Mouse (Mus musculus) hindbrain, embryonic 14.5 days (tissue): ENCODE measurements at regions not wholly inside any gene's neighbourhood (a gene's known extent, or its start where the extent isn't known, plus 50 kb on each side); places are given as distances from the start of the nearest gene placed in this dataset.

Experiments used
- ATAC-seq: fragments of 200-750 bp; cut with Nextera tagmentation; 2 replicates; pipeline ENCODE4 v1.8.0; 2017; ENCODE audit warnings: moderate number of reproducible peaks, mild to moderate bottlenecking, moderate TSS enrichment, moderate library complexity; ENCODE audit not compliant: low FRiP score
- DNase-seq: peaks from one replicate; pipeline ENCODE4 v3.0.0-alpha.2; 2015; ENCODE audit warnings: low spot score
- H3K27ac ChIP-seq: fragments of 300-500 bp; sonication (generic); 2 replicates; pipeline ENCODE4 v1.5.1; 2014; ENCODE audit warnings: mild to moderate bottlenecking, moderate library complexity
- H3K27me3 ChIP-seq: fragments of 300-500 bp; sonication (generic); 2 replicates; pipeline ENCODE4 v1.6.1; 2014; ENCODE audit warnings: mild to moderate bottlenecking, low read length, mixed read lengths; ENCODE audit not compliant: control insufficient read depth, insufficient read depth
- H3K36me3 ChIP-seq: fragments of 300-500 bp; sonication (generic); replicated peaks from 2 replicates; pipeline ENCODE4 v1.6.1; 2014; ENCODE audit not compliant: control insufficient read depth, insufficient read depth
- H3K4me1 ChIP-seq: fragments of 300-500 bp; sonication (generic); replicated peaks from 2 replicates; pipeline ENCODE4 v1.6.1; 2014; ENCODE audit warnings: antibody characterized with exemption, low read length, mixed read lengths; ENCODE audit not compliant: control insufficient read depth, insufficient read depth
- H3K4me2 ChIP-seq: fragments of 300-500 bp; sonication (generic); replicated peaks from 2 replicates; pipeline ENCODE4 v1.6.1; 2014; ENCODE audit warnings: mild to moderate bottlenecking, moderate library complexity
- H3K4me3 ChIP-seq: fragments of 300-500 bp; sonication (generic); replicated peaks from 2 replicates; pipeline ENCODE4 v1.5.1; 2014; ENCODE audit warnings: mild to moderate bottlenecking, low read length
- H3K9ac ChIP-seq: fragments of 300-500 bp; sonication (generic); 2 replicates; pipeline ENCODE4 v1.6.1; 2014
- H3K9me3 ChIP-seq: fragments of 300-500 bp; sonication (generic); 2 replicates; pipeline ENCODE4 v1.6.1; 2016; ENCODE audit warnings: low read length; ENCODE audit not compliant: control insufficient read depth
- WGBS: fragments of 180-500 bp; shearing (Covaris S2); extraction: QIAGEN DNeasy Blood & Tissue Kit; methylation state at CpG from one replicate; pipeline ENCODE4 v1.1.7; 2014; 5-methylcytosine and 5-hydroxymethylcytosine counted together

DNA sequence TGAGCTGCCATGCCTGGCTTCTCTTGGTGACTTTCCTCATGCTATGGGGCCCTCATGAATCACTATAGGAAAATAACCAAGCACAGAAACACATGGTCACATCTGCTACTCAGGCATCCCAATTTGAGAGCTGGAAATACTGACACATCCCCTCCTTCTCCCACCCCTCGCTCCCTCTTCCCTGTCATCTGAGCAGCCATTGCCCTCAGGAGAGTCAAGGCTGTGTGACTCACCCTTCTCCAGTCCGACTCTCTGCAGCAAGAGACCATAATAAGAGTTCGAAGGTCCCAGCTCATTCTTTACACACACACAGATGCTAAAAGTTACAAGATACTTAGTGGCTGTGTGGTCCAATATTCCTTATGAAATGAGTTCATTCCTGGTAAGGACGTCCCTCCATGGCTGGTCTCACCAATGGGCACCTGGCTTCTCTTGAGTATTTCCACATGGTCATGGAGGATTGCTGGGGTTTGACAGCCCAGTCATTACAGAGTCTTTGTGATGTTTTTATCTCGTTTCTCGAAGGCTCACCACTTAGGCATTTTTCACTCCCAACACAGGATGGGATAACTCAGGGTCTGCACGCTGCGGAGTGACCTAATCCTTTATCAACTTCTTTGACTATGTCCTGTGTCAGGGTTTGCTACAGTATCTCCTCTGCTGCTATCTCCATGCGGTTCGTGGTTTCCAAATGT lies 74.8 kb upstream of the Lnx1 start:
- DNase-seq: no peak
- no peak overlapping the region for H3K27ac ChIP-seq
- no peak overlapping the region for H3K4me2 ChIP-seq
- no peak overlapping the region for H3K9ac ChIP-seq
- H3K4me3 ChIP-seq: no peak overlapping the region
- no peaks in the 10 kb centered on the region for H3K27me3 ChIP-seq
- no peaks in the 10 kb centered on the region for H3K9me3 ChIP-seq
- no peaks in the 10 kb centered on the region for H3K4me1 ChIP-seq
- 84% methylated on average over 10 of the region's 10 CpGs for WGBS
- no peak for ATAC-seq
- H3K36me3 ChIP-seq: no peaks in the 10 kb centered on the region

DNA sequence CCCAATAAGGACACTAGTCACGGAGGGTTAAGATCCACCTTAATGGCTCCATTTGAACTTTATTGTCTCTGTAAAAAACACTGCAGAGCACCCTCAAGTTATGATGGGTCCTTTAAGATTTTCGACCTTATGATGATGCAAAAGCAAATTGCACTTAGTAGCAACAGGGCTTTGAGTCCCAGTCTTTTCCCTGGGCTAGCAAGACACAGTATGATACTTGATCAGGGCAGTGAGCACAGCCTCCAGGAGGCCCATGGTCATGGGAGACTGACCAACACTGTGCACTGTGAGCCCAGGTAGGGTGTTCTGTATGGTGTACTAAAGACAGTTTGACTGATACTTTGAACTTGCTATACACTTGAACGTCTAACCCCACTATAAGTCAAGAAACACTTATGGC lies 73.4 kb upstream of the Lnx1 start:
- Histone ChIP-seq H3K9ac (no peak overlapping the region), H3K4me3 (no peak overlapping the region), H3K27ac (no peak overlapping the region), H3K4me2 (no peak overlapping the region), H3K4me1 (no peaks in the 10 kb centered on the region), H3K27me3 (no peaks in the 10 kb centered on the region), H3K9me3 (no peaks in the 10 kb centered on the region), H3K36me3 (no peaks in the 10 kb centered on the region)
- no peak for DNase-seq
- WGBS: 90% methylated on average over 3 of the region's 3 CpGs
- ATAC-seq: no peak

DNA sequence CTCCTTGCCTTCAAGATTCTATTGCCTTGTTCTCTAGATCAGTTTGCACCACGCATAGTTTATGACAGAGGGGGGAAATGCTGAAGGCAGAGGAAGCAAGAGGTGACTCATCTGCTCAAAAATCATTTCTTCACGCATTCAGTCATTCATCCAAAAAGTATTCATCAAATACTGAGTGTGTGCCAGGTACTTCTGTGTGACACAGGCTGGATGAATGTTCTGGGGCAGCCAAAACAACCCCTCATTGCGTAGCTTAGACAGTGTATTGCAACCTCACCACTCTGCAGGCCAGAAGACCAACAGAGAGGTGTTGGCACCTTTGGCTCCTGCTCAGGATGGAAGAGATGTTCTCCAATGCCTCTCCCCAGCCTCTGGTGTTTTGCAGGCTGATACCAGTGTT lies 72.9 kb upstream of the Lnx1 start:
- H3K27me3 ChIP-seq: no peaks in the 10 kb centered on the region
- H3K4me2 ChIP-seq: no peak overlapping the region
- DNase-seq (no peak), ATAC-seq (no peak)
- no peak overlapping the region for H3K27ac ChIP-seq
- no peaks in the 10 kb centered on the region for H3K36me3 ChIP-seq
- 84% methylated on average over 3 of the region's 3 CpGs for WGBS
- H3K9me3 ChIP-seq: no peaks in the 10 kb centered on the region
- H3K4me1 ChIP-seq: no peaks in the 10 kb centered on the region
- H3K9ac ChIP-seq: no peak overlapping the region
- no peak overlapping the region for H3K4me3 ChIP-seq

DNA sequence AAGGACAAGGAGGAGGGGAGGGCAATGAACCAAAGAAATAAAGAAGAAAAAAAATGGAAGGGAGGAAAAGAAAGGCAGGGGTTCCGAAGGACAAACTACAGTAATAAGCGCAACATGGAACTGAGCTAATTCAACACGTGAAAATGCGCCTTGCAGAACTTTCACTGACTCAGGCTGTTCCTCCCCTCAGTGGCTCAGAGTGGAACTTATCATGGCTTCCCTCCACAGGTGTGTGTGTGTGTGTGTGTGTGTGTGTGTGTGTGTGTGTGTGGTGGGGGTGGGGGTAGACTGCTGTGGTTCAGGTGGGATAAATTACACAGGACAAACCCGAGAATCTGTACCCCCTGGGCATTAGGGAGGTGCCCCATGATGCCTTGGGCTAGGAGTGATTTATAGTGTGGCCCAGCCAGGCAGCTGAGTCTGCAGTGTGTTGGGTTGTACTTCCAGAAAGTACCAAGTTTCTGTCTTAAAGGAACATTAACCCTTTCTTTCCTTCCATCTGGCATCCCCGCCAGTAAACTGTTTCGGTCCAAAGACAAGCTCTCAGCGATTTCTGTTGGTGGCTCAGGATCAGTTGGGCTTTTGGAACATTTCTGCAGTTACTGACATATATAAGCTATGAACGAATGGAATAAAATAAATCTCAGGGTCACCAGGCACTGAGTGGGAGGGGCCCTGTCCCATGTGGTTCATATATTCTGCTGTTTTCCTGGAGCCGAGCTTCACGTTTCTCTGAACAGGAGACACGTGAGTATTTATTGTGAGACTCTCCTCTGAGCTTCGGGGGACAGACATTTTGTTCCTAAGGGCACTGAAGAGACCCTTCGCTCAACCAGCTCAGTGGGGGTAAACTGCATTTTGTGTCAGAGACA lies 71.1 kb upstream of the Lnx1 start:
- Histone ChIP-seq H3K36me3 (no peaks in the 10 kb centered on the region), H3K9me3 (no peaks in the 10 kb centered on the region), H3K27ac (no peak overlapping the region), H3K4me1 (no peaks in the 10 kb centered on the region), H3K9ac (no peak overlapping the region), H3K4me2 (no peak overlapping the region), H3K4me3 (no peak overlapping the region), H3K27me3 (no peaks in the 10 kb centered on the region)
- 86% methylated on average over 14 of the region's 14 CpGs for WGBS
- ATAC-seq (no peak), DNase-seq (no peak)

DNA sequence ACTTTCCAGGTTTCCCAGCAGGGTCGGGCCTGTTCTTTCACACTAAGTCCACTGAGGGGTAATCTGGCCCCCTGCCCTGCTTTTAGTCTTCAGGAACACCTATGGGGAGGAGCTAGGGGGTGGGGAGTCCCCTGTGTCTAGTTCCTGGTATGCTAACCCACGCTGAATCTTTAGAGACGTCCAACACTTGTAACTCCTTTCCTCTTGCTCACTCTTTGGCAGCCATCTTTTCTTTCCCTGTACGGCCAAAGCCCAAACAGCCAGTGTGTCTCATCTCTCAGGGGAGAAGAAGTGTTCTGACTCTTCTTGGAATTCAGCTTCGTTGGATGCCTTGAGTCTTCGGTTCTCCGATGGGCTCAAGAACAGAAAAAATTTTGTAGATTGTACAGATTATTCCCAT lies 68.4 kb upstream of the Lnx1 start:
- ATAC-seq (no peak), DNase-seq (no peak)
- no peaks in the 10 kb centered on the region for H3K4me1 ChIP-seq
- no peak overlapping the region for H3K27ac ChIP-seq
- H3K4me2 ChIP-seq: no peak overlapping the region
- H3K9ac ChIP-seq: no peak overlapping the region
- WGBS: 84% methylated on average over 7 of the region's 7 CpGs
- H3K36me3 ChIP-seq: no peaks in the 10 kb centered on the region
- H3K9me3 ChIP-seq: no peaks in the 10 kb centered on the region
- no peak overlapping the region for H3K4me3 ChIP-seq
- no peaks in the 10 kb centered on the region for H3K27me3 ChIP-seq

DNA sequence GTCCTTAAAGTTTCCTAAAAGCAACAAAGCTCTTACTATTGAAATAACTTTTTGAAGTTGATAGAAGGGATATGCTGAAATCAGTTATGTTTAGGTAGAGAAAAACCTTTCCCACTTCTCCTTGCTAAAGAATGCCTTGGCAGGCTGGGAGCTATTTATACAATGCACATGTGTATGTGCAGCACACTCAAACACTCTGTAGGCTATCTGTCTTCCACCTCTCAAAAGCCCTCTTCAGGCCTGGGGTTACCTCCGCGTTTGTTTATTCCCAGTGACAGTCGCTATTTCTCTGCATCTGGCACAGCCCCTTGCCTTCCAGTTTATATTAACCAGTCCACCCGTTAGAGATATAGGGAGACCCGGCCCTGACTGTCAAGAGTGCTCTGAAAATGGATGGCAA lies 66.3 kb upstream of the Lnx1 start:
- H3K9ac ChIP-seq: no peak overlapping the region
- H3K4me2 ChIP-seq: no peak overlapping the region
- DNase-seq: no peak
- no peak for ATAC-seq
- H3K4me1 ChIP-seq: 0 out of 2 replicates have a peak, but pooled peaks cover 11% of the 10 kb centered on the region
- no peak overlapping the region for H3K4me3 ChIP-seq
- H3K36me3 ChIP-seq: no peaks in the 10 kb centered on the region
- H3K27me3 ChIP-seq: no peaks in the 10 kb centered on the region
- no peak overlapping the region for H3K27ac ChIP-seq
- 82% methylated on average over 5 of the region's 5 CpGs for WGBS
- H3K9me3 ChIP-seq: no peaks in the 10 kb centered on the region

DNA sequence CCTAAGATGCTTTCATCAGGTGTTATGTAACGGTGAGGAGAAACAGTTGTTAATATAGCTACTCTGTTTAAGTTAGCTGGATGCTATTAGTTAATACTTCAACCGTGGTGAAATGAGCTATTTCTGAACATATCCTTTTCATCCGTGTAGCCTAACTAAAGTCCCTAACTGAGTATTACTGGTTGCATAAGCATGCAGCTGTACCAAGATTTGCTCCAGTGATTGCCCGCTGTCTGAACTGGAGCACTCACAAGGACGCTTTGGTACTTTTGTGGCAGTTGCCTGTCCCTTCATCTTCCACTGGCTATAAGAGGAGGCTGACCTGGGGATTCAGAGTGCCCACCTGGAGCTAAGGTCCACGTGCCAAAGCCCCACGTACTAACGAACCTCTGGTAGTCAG lies 65.3 kb upstream of the Lnx1 start:
- H3K4me1 ChIP-seq: 0 out of 2 replicates have a peak, but pooled peaks cover 11% of the 10 kb centered on the region
- WGBS: 84% methylated on average over 8 of the region's 8 CpGs
- no peak for ATAC-seq
- H3K9ac ChIP-seq: no peak overlapping the region
- H3K27me3 ChIP-seq: no peaks in the 10 kb centered on the region
- no peak overlapping the region for H3K4me3 ChIP-seq
- no peak for DNase-seq
- no peaks in the 10 kb centered on the region for H3K9me3 ChIP-seq
- H3K4me2 ChIP-seq: no peak overlapping the region
- H3K27ac ChIP-seq: no peak overlapping the region
- H3K36me3 ChIP-seq: no peaks in the 10 kb centered on the region

DNA sequence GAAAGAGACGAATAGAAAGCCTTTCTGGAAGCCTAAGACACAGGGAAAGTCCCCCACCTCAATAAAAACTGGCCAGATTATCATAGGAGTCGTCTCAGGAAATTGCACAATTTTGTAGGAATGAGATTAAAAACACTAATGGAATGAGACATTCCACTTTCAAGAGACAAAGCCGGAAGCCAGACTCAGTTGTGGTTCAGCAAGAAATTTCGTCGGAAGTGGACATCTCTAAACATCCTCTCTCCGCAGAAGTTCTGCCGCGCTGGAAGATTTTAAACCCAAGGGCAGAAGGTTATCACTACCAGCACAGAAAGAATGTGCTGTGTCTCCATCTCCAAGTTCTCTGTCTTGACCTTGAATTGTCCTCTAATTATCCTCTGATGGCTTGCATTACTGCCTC lies 63.5 kb upstream of the Lnx1 start:
- 0 out of 2 replicates have a peak overlapping the region, but pooled peaks have one; percentile 11 for H3K27ac ChIP-seq
- no peak overlapping the region for H3K4me2 ChIP-seq
- ATAC-seq (no peak), DNase-seq (no peak)
- no peaks in the 10 kb centered on the region for H3K27me3 ChIP-seq
- 89% methylated on average over 8 of the region's 8 CpGs for WGBS
- 0 out of 2 replicates have a peak, but pooled peaks cover 11% of the 10 kb centered on the region for H3K4me1 ChIP-seq
- H3K4me3 ChIP-seq: no peak overlapping the region
- H3K9ac ChIP-seq: no peak overlapping the region
- H3K36me3 ChIP-seq: no peaks in the 10 kb centered on the region
- H3K9me3 ChIP-seq: no peaks in the 10 kb centered on the region

DNA sequence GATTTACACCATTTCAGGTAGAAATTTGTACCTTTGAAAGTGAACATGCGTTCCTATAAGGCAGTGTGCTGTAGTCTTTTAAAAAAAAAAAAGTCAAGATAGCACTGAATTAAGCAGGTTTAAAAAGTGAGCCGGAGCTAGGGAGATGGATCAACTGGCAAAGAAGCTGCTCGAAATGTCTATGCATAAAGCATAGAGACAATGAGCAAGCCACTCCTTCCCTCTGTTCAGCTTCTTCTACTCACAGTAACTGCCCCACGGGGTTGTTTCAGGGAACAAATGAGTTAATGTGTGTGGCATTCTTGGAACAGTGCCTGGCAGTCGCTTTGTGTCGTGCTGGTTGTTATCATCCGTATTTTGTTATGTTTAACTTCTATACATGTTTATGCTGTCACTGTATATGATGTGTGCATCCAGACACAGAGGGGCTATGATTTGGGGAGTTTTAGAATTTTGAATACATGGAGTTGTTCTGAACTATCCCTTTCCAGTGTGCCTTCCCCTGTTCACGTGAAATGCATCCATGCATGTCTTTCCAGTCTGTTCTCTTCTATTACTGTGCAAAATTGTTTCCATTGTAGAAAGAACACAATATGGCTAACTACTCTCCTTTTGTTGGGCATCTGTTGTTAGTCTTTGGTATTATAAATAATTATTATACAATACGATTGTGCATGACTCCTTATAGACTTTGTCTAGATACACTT lies 62.5 kb upstream of the Lnx1 start:
- WGBS: 30% methylated on average over 9 of the region's 9 CpGs
- no peaks in the 10 kb centered on the region for H3K36me3 ChIP-seq
- ATAC-seq (peak; percentile 46; the same call in 1 of the 2 replicates), DNase-seq (peak; percentile 34)
- no peaks in the 10 kb centered on the region for H3K27me3 ChIP-seq
- H3K4me2 ChIP-seq: 0 out of 2 replicates have a peak overlapping the region, but pooled peaks have one; percentile 6
- H3K9ac ChIP-seq: no peak overlapping the region
- H3K4me1 ChIP-seq: 0 out of 2 replicates have a peak, but pooled peaks cover 11% of the 10 kb centered on the region
- H3K4me3 ChIP-seq: no peak overlapping the region
- peak overlapping the region; percentile 11; the same call in 1 of the 2 replicates for H3K27ac ChIP-seq
- no peaks in the 10 kb centered on the region for H3K9me3 ChIP-seq
